Mouse (Mus musculus): ENCODE measurements around the gene Sp2. TPM values are rescaled to one million over a fixed set of nuclear protein-coding genes. Genes with fewer than 3 reads are reported as not detected.

Sp2 gene
- polyA plus RNA-seq, 1 experiment from 2014 or later: 29.4 TPM

GRCm38 (mm10) chr11:96986463-96986862 is 3.7 kb upstream of the Sp2 start:
- H3K27me3 ChIP-seq (ENCODE audit: control insufficient read depth, insufficient read depth, low read length): 0 out of 2 replicates have a peak, but pooled peaks cover 5% of the 10 kb centered on the region
- no peak overlapping the region for H3K4me3 ChIP-seq (ENCODE audit: low read depth, low read length)
- no peak for ATAC-seq (ENCODE audit: insufficient read depth, low FRiP score, low TSS enrichment)
- whole genome bisulfite sequencing: 7% methylated on average over 3 of the region's 3 CpGs
- DNase-seq (ENCODE audit: low spot score): no peak
- H3K4me2 ChIP-seq (ENCODE audit: low read depth): no peak overlapping the region
- H3K36me3 ChIP-seq (ENCODE audit: control insufficient read depth, insufficient read depth, low read length): no peaks in the 10 kb centered on the region
- H3K9me3 ChIP-seq (ENCODE audit: control insufficient read depth, low read length): no peaks in the 10 kb centered on the region
- H3K4me1 ChIP-seq (ENCODE audit: control insufficient read depth, insufficient read depth, low read length): 0 out of 2 replicates have a peak, but pooled peaks cover 9% of the 10 kb centered on the region
- H3K27ac ChIP-seq (ENCODE audit: low read depth, low read length): no peak overlapping the region
- H3K9ac ChIP-seq (ENCODE audit: low read length): no peak overlapping the region

DNA sequence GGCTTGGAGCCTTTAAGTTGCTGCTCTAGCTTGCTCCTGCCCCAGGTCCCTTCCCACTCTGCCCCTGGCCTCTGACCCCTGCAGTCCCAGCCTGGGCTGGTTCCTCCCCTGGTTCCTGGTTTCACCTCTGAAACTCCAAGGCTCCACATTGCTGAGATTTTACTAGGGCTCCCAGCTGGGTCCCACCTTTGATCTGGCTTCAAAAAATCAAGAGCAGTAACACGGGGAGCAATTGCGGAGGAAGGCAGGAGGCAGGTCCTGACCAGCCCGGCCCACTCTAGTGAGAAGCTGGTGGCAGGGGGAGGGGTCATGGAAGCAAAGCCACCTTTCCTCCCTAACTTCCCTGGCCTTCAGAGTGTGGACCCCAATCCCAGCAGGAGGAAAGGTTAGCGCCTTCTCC is 2.1 kb upstream of the Sp2 start:
- H3K27me3 ChIP-seq (ENCODE audit: control insufficient read depth, insufficient read depth, low read length): 0 out of 2 replicates have a peak, but pooled peaks cover 5% of the 10 kb centered on the region

GRCm38 (mm10) chr11:96982355-96982754 is 404 bp downstream of the Sp2 start:
- DNase-seq (ENCODE audit: low spot score) (peak; percentile 83), ATAC-seq (ENCODE audit: insufficient read depth, low FRiP score, low TSS enrichment) (no peak)
- Histone ChIP-seq H3K4me3 (ENCODE audit: low read depth, low read length) (no peak overlapping the region), H3K36me3 (ENCODE audit: control insufficient read depth, insufficient read depth, low read length) (no peaks in the 10 kb centered on the region), H3K4me1 (ENCODE audit: control insufficient read depth, insufficient read depth, low read length) (peaks cover 4% of the 10 kb centered on the region; the same call in 1 of the 2 replicates), H3K4me2 (ENCODE audit: low read depth) (no peak overlapping the region), H3K9ac (ENCODE audit: low read length) (no peak overlapping the region; the same call in 1 of the 2 replicates), H3K27ac (ENCODE audit: low read depth, low read length) (no peak overlapping the region), H3K9me3 (ENCODE audit: control insufficient read depth, low read length) (no peaks in the 10 kb centered on the region), H3K27me3 (ENCODE audit: control insufficient read depth, insufficient read depth, low read length) (0 out of 2 replicates have a peak, but pooled peaks cover 3% of the 10 kb centered on the region)
- WGBS: 4% methylated on average over 7 of the region's 7 CpGs

More for the DNA sequence above, 2.1 kb upstream of the Sp2 start:
- ATAC-seq (ENCODE audit: insufficient read depth, low FRiP score, low TSS enrichment) (no peak), DNase-seq (ENCODE audit: low spot score) (no peak)
- Histone ChIP-seq H3K4me3 (ENCODE audit: low read depth, low read length) (no peak overlapping the region), H3K4me2 (ENCODE audit: low read depth) (no peak overlapping the region), H3K27ac (ENCODE audit: low read depth, low read length) (no peak overlapping the region), H3K36me3 (ENCODE audit: control insufficient read depth, insufficient read depth, low read length) (no peaks in the 10 kb centered on the region), H3K4me1 (ENCODE audit: control insufficient read depth, insufficient read depth, low read length) (0 out of 2 replicates have a peak, but pooled peaks cover 8% of the 10 kb centered on the region), H3K9me3 (ENCODE audit: control insufficient read depth, low read length) (no peaks in the 10 kb centered on the region), H3K9ac (ENCODE audit: low read length) (no peak overlapping the region)
- WGBS: 7% methylated on average over 4 of the region's 4 CpGs

DNA sequence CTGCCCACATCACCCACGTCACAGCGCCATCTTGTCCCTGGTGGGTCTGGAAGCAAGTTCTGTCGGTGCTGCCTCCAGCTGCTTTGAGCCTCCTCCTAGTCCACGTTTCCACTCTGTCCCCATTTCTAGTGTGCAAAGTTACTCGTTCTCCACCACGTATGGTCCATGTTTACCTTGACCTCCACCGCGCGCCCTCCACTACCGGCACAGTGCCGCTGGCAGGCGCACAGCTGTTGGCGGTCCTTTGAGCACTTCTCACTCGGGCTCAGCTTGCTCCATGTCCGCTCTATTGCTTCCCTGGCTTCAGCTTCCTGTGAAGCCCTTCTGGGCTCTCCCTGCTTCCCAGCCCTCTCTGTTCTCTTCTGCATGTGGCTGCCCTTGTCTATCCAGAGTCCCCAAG is 1.3 kb downstream of the Sp2 start:
- Histone ChIP-seq H3K36me3 (ENCODE audit: control insufficient read depth, insufficient read depth, low read length) (no peaks in the 10 kb centered on the region), H3K4me2 (ENCODE audit: low read depth) (no peak overlapping the region), H3K9ac (ENCODE audit: low read length) (no peak overlapping the region), H3K4me1 (ENCODE audit: control insufficient read depth, insufficient read depth, low read length) (peaks cover 8% of the 10 kb centered on the region), H3K9me3 (ENCODE audit: control insufficient read depth, low read length) (no peaks in the 10 kb centered on the region), H3K27ac (ENCODE audit: low read depth, low read length) (no peak overlapping the region), H3K4me3 (ENCODE audit: low read depth, low read length) (no peak overlapping the region), H3K27me3 (ENCODE audit: control insufficient read depth, insufficient read depth, low read length) (0 out of 2 replicates have a peak, but pooled peaks cover 3% of the 10 kb centered on the region)
- DNase-seq (ENCODE audit: low spot score): no peak
- no peak for ATAC-seq (ENCODE audit: insufficient read depth, low FRiP score, low TSS enrichment)
- WGBS: 79% methylated on average over 15 of the region's 15 CpGs

DNA sequence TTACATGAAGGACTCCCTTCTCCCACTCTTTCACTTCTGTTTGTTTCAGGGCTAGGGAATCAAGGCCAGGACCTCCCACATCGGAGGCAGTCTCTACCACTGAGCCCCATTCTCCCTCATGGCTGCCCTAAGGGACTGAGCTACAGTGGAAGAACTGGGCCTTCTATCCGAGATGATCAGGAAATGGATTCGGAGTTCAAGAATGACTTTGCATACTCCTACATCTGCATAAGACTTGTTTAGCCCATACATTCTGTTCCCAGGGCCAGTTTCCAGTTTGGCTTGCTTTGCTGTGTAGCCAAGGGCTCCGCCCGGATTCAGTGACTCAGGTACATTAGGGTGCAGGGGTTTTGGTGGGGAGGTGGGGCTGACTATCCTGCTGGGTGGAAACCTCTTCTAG is 2.7 kb downstream of the Sp2 start:
- ATAC-seq (ENCODE audit: insufficient read depth, low FRiP score, low TSS enrichment) (no peak), DNase-seq (ENCODE audit: low spot score) (no peak)
- 79% methylated on average over 5 of the region's 5 CpGs for WGBS
- Histone ChIP-seq H3K36me3 (ENCODE audit: control insufficient read depth, insufficient read depth, low read length) (no peaks in the 10 kb centered on the region), H3K4me1 (ENCODE audit: control insufficient read depth, insufficient read depth, low read length) (peaks cover 15% of the 10 kb centered on the region), H3K27me3 (ENCODE audit: control insufficient read depth, insufficient read depth, low read length) (0 out of 2 replicates have a peak, but pooled peaks cover under 1% of the 10 kb centered on the region), H3K4me2 (ENCODE audit: low read depth) (no peak overlapping the region), H3K4me3 (ENCODE audit: low read depth, low read length) (no peak overlapping the region), H3K9me3 (ENCODE audit: control insufficient read depth, low read length) (no peaks in the 10 kb centered on the region), H3K9ac (ENCODE audit: low read length) (no peak overlapping the region), H3K27ac (ENCODE audit: low read depth, low read length) (no peak overlapping the region)

- Histone ChIP-seq H3K27ac (ENCODE audit: low read depth, low read length) (no peak overlapping the region), H3K4me1 (ENCODE audit: control insufficient read depth, insufficient read depth, low read length) (peaks cover 15% of the 10 kb centered on the region), H3K4me2 (ENCODE audit: low read depth) (no peak overlapping the region), H3K27me3 (ENCODE audit: control insufficient read depth, insufficient read depth, low read length) (no peaks in the 10 kb centered on the region), H3K36me3 (ENCODE audit: control insufficient read depth, insufficient read depth, low read length) (no peaks in the 10 kb centered on the region), H3K9me3 (ENCODE audit: control insufficient read depth, low read length) (no peaks in the 10 kb centered on the region), H3K9ac (ENCODE audit: low read length) (no peak overlapping the region), H3K4me3 (ENCODE audit: low read depth, low read length) (no peak overlapping the region)
- 84% methylated on average over 7 of the region's 7 CpGs for WGBS
- DNase-seq (ENCODE audit: low spot score) (no peak), ATAC-seq (ENCODE audit: insufficient read depth, low FRiP score, low TSS enrichment) (no peak)
These were observed 3.4 kb downstream of the Sp2 start for GRCm38 (mm10) chr11:96979329-96979728.

- peak overlapping the region; percentile 24; the same call in 1 of the 2 replicates for H3K27ac ChIP-seq (ENCODE audit: low read depth, low read length)
- ATAC-seq (ENCODE audit: insufficient read depth, low FRiP score, low TSS enrichment) (no peak), DNase-seq (ENCODE audit: low spot score) (no peak)
- H3K9ac ChIP-seq (ENCODE audit: low read length): peak overlapping the region; percentile 56
- peak overlapping the region; percentile 81 for H3K4me2 ChIP-seq (ENCODE audit: low read depth)
- H3K4me1 ChIP-seq (ENCODE audit: control insufficient read depth, insufficient read depth, low read length): peaks cover 15% of the 10 kb centered on the region
- H3K4me3 ChIP-seq (ENCODE audit: low read depth, low read length): peak overlapping the region; percentile 89
- H3K9me3 ChIP-seq (ENCODE audit: control insufficient read depth, low read length): no peaks in the 10 kb centered on the region
- H3K36me3 ChIP-seq (ENCODE audit: control insufficient read depth, insufficient read depth, low read length): no peaks in the 10 kb centered on the region
- no peaks in the 10 kb centered on the region for H3K27me3 ChIP-seq (ENCODE audit: control insufficient read depth, insufficient read depth, low read length)
- WGBS: 33% methylated on average over 17 of the region's 17 CpGs
These were observed 4.1 kb downstream of the Sp2 start for GRCm38 (mm10) chr11:96978401-96979246.

GRCm38 (mm10) chr11:96977606-96978400 is 5.0 kb downstream of the Sp2 start:
- Histone ChIP-seq H3K36me3 (ENCODE audit: control insufficient read depth, insufficient read depth, low read length) (no peaks in the 10 kb centered on the region), H3K4me1 (ENCODE audit: control insufficient read depth, insufficient read depth, low read length) (peaks cover 15% of the 10 kb centered on the region), H3K27ac (ENCODE audit: low read depth, low read length) (peak overlapping the region; percentile 92), H3K9me3 (ENCODE audit: control insufficient read depth, low read length) (no peaks in the 10 kb centered on the region), H3K9ac (ENCODE audit: low read length) (peak overlapping the region; percentile 95), H3K4me2 (ENCODE audit: low read depth) (peak overlapping the region; percentile 84), H3K4me3 (ENCODE audit: low read depth, low read length) (peak overlapping the region; percentile 89), H3K27me3 (ENCODE audit: control insufficient read depth, insufficient read depth, low read length) (no peaks in the 10 kb centered on the region)
- ATAC-seq (ENCODE audit: insufficient read depth, low FRiP score, low TSS enrichment): peak; percentile 97
- WGBS: under 1% methylated on average over 45 of the region's 45 CpGs
- DNase-seq (ENCODE audit: low spot score): peak; percentile 97
